Mouse (Mus musculus) neural tube, embryonic 12.5 days (tissue): ENCODE results near the gene Krtap1-4. TPM values are rescaled to one million over a fixed set of nuclear protein-coding genes. Genes with fewer than 3 reads are reported as not detected.
"Not testable (repeated sequence)": the region's sequence is repeated elsewhere in the genome, so short reads cannot be mapped to it uniquely, and the experiment has no call there.

Source experiments
- ATAC-seq: fragments of 200-750 bp; cut with Nextera tagmentation; 2 replicates; pipeline ENCODE4 v1.8.0; 2017; ENCODE audit warnings: low read depth, mild to moderate bottlenecking, moderate TSS enrichment, moderate library complexity; ENCODE audit not compliant: low FRiP score
- H3K27ac ChIP-seq: fragments of 300-500 bp; sonication (generic); 2 replicates; pipeline ENCODE4 v1.5.1; 2016
- H3K27me3 ChIP-seq: fragments of 300-500 bp; sonication (generic); replicated peaks from 2 replicates; pipeline ENCODE4 v1.6.1; 2016; ENCODE audit warnings: mild to moderate bottlenecking
- H3K36me3 ChIP-seq: fragments of 300-500 bp; sonication (generic); 2 replicates; pipeline ENCODE4 v1.6.1; 2016; ENCODE audit warnings: mild to moderate bottlenecking
- H3K4me1 ChIP-seq: fragments of 300-500 bp; sonication (generic); 2 replicates; pipeline ENCODE4 v1.6.1; 2016
- H3K4me2 ChIP-seq: fragments of 300-500 bp; sonication (generic); replicated peaks from 2 replicates; pipeline ENCODE4 v1.6.1; 2016; ENCODE audit warnings: mild to moderate bottlenecking
- H3K4me3 ChIP-seq: fragments of 300-500 bp; sonication (generic); 2 replicates; pipeline ENCODE4 v1.5.1; 2016
- H3K9ac ChIP-seq: fragments of 300-500 bp; sonication (generic); 2 replicates; pipeline ENCODE4 v1.6.1; 2016; ENCODE audit warnings: mild to moderate bottlenecking
- H3K9me3 ChIP-seq: fragments of 300-500 bp; sonication (generic); 2 replicates; pipeline ENCODE4 v1.6.1; 2016; ENCODE audit warnings: mild to moderate bottlenecking
- WGBS: fragments of 180-500 bp; shearing (Covaris S2); methylation state at CpG from one replicate; pipeline ENCODE4 v1.1.7; 2016; 5-methylcytosine and 5-hydroxymethylcytosine counted together
- polyA plus RNA-seq: library from polyadenylated mRNA; unstranded; fragments of >200 nt; fragmentation: Nextera tagmentation; extraction: Ambion mirVana; gene quantifications from 2 replicates; pipeline ENCODE4 v1.2.1, GENCODE M21; 2016

Gene Krtap1-4
- not detected in 2 replicates for polyA plus RNA-seq

DNA sequence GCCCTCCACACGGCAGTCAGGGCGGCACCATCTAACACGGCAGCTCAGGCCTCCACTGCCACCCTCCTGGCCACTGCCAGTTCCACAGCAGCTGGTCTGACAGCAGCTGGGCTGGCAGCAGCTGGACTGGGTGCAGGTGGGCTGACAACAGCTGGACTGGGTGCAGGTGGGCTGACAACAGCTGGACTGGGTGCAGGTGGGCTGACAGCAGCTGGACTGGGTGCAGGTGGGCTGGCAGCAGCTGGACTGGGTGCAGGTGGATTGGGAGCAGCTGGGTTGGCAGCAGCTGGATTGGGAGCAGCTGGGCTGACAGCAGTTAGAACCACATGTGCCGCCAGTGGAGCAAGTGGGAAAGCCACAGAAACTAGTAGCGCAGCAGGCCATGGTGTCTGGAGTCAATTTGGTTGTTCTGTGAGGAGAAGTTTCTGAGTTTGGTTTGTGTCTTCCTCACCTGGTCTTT lies at the start of gene Krtap1-4:
Gene Krtap1-4, minus strand, starts transcription at position 410 of the 460 bp plus-strand sequence.
- Histone ChIP-seq H3K9ac (no peak within 1 kb of the TSS), H3K27ac (no peak within 1 kb of the TSS), H3K36me3 (no peaks in the 10 kb centered on the region), H3K4me2 (no peak within 1 kb of the TSS), H3K27me3 (no peaks in the 10 kb centered on the region), H3K9me3 (no peaks in the 10 kb centered on the region), H3K4me1 (no peaks in the 10 kb centered on the region), H3K4me3 (no peak within 1 kb of the TSS)
- ATAC-seq: no peak
- WGBS: 69% methylated on average over 5 of the region's 5 CpGs

GRCm38 (mm10) chr11:99630890-99631289 lies 47.4 kb upstream of the Krtap1-4 start:
- no peaks in the 10 kb centered on the region for H3K27me3 ChIP-seq
- no peak overlapping the region for H3K27ac ChIP-seq
- 86% methylated on average over 3 of the region's 3 CpGs for WGBS
- no peaks in the 10 kb centered on the region for H3K4me1 ChIP-seq
- H3K36me3 ChIP-seq: no peaks in the 10 kb centered on the region
- no peak overlapping the region for H3K9ac ChIP-seq
- no peak for ATAC-seq
- no peaks in the 10 kb centered on the region for H3K9me3 ChIP-seq
- H3K4me3 ChIP-seq: no peak overlapping the region
- no peak overlapping the region for H3K4me2 ChIP-seq

DNA sequence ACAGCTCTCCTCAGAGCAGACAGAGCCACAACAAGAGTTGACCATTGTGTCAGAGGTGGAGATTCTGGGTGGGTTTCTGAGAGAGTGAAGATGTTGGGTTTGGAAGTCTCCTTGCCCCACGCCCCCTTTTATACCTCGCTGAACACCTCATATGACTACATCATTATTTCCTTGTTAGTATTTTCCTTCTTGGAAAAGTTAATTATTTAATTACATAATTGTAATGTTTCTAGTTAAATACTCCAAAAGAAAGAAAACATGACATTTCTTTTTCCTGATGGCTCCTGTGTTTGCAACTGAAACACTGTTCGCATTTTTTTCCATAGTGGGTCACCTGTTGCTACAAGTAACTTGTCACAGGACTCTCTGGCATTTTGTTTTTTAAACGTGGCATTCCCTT lies 44.7 kb upstream of the Krtap1-4 start, which contains the start of gene Krtap4-1:
Gene Krtap4-1, minus strand, starts transcription at position 101 of the 400 bp plus-strand sequence.
- no peak for ATAC-seq
- H3K4me2 ChIP-seq: no peak within 1 kb of the TSS
- H3K9ac ChIP-seq: no peak within 1 kb of the TSS
- H3K4me1 ChIP-seq: no peaks in the 10 kb centered on the region
- no peaks in the 10 kb centered on the region for H3K27me3 ChIP-seq
- no peak within 1 kb of the TSS for H3K4me3 ChIP-seq
- no peaks in the 10 kb centered on the region for H3K9me3 ChIP-seq
- WGBS: 88% methylated on average over 4 of the region's 4 CpGs
- no peaks in the 10 kb centered on the region for H3K36me3 ChIP-seq
- no peak within 1 kb of the TSS for H3K27ac ChIP-seq

- Histone ChIP-seq H3K36me3 (no peaks in the 10 kb centered on the region), H3K4me1 (no peaks in the 10 kb centered on the region), H3K9me3 (no peaks in the 10 kb centered on the region), H3K4me2 (no peak within 1 kb of the TSS), H3K9ac (no peak within 1 kb of the TSS), H3K27me3 (no peaks in the 10 kb centered on the region), H3K27ac (no peak within 1 kb of the TSS), H3K4me3 (no peak within 1 kb of the TSS)
- 97% methylated on average over 2 of the region's 2 CpGs for WGBS
- no peak for ATAC-seq
Observed at GRCm38 (mm10) chr11:99620335-99620734, 36.9 kb upstream of the Krtap1-4 start, which contains the start of gene Gm11562. Gene Gm11562, minus strand, starts transcription at chr11:99620435.

- Histone ChIP-seq H3K27me3 (no peaks in the 10 kb centered on the region), H3K4me3 (no peak within 1 kb of the TSS), H3K9me3 (no peaks in the 10 kb centered on the region), H3K27ac (no peak within 1 kb of the TSS), H3K4me1 (no peaks in the 10 kb centered on the region), H3K36me3 (no peaks in the 10 kb centered on the region), H3K9ac (no peak within 1 kb of the TSS), H3K4me2 (no peak within 1 kb of the TSS)
- ATAC-seq: no peak
- 85% methylated on average over 3 of the region's 3 CpGs for WGBS
Observed at GRCm38 (mm10) chr11:99614796-99615363, 31.4 kb upstream of the Krtap1-4 start, which contains the start of gene Krtap2-4. Gene Krtap2-4, minus strand, starts transcription at chr11:99614846.

- not testable (repeated sequence) for H3K9ac ChIP-seq, H3K4me1 ChIP-seq, H3K27me3 ChIP-seq, H3K36me3 ChIP-seq, H3K4me3 ChIP-seq, H3K27ac ChIP-seq, H3K9me3 ChIP-seq, H3K4me2 ChIP-seq, ATAC-seq
- WGBS: 73% methylated on average over 1 of the region's 2 CpGs
Observed at GRCm38 (mm10) chr11:99610089-99610488, 26.6 kb upstream of the Krtap1-4 start, which contains the start of gene Gm11937. Gene Gm11937, minus strand, starts transcription at chr11:99610189.

DNA sequence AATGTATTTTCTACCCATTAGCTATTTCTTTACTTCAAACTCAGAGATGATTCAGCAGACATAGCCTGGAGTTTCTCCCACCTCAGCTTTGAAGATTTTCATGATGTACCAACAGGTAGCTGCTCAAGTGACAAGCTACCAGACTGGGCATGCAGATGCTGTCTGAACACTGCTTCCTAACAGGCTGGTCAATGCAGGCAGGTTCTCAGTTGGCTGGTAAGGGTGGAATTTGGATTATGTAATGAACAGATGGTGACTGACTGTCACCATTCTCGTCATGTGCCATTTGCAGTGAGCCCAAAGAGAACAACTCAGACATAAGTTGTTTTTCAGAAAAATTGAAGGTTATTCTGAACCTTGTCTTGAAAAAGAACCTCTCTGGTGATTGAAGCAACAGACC lies 25.7 kb upstream of the Krtap1-4 start:
- Histone ChIP-seq H3K36me3 (no peaks in the 10 kb centered on the region), H3K4me3 (no peak overlapping the region), H3K27me3 (no peaks in the 10 kb centered on the region), H3K9me3 (no peaks in the 10 kb centered on the region), H3K4me2 (no peak overlapping the region), H3K9ac (no peak overlapping the region), H3K4me1 (no peaks in the 10 kb centered on the region), H3K27ac (no peak overlapping the region)
- no peak for ATAC-seq
- 69% methylated on average over 1 of the region's 1 CpGs for WGBS

DNA sequence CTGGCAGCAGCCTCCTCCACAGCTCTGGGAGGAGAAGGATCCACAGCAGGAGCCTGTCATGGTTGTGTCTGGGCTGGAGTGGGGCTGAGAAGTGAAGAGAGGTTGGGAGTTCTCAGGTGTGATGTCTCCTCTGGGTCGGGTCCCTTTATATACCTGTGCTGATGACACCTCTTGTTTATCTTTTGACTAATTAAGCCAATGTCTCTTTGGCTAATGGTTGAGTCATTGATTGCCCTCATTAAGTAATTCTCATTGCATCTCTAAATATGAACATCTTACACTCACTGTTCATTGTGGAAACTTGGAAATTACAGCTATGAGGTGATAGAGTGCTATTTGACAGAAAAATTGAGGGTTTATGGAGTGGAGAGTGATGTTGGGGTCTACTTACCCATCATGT lies 19.8 kb upstream of the Krtap1-4 start, which contains the start of gene Gm11938:
Gene Gm11938, minus strand, starts transcription at position 101 of the 400 bp plus-strand sequence.
- not testable (repeated sequence) for H3K27me3 ChIP-seq, H3K36me3 ChIP-seq, H3K4me2 ChIP-seq, ATAC-seq, H3K9ac ChIP-seq, H3K9me3 ChIP-seq, H3K4me3 ChIP-seq, H3K27ac ChIP-seq, H3K4me1 ChIP-seq
- WGBS: 61% methylated on average over 1 of the region's 1 CpGs

- not testable (repeated sequence) for H3K9ac ChIP-seq, H3K36me3 ChIP-seq, H3K4me2 ChIP-seq, H3K27me3 ChIP-seq, H3K9me3 ChIP-seq, H3K27ac ChIP-seq, H3K4me3 ChIP-seq, H3K4me1 ChIP-seq, ATAC-seq
- 77% methylated on average over 6 of the region's 6 CpGs for WGBS
Observed at GRCm38 (mm10) chr11:99597742-99598141, 14.3 kb upstream of the Krtap1-4 start, which contains the start of gene Krtap9-3. Gene Krtap9-3, minus strand, starts transcription at chr11:99598105.

GRCm38 (mm10) chr11:99590981-99591380 lies 7.5 kb upstream of the Krtap1-4 start, which contains the start of gene Krtap1-3:
Gene Krtap1-3, minus strand, starts transcription at chr11:99591339.
- Histone ChIP-seq H3K4me3 (no peak within 1 kb of the TSS), H3K9ac (no peak within 1 kb of the TSS), H3K36me3 (no peaks in the 10 kb centered on the region), H3K27ac (no peak within 1 kb of the TSS), H3K27me3 (no peaks in the 10 kb centered on the region), H3K4me2 (no peak within 1 kb of the TSS), H3K4me1 (no peaks in the 10 kb centered on the region), H3K9me3 (no peaks in the 10 kb centered on the region)
- no peak for ATAC-seq
- 90% methylated on average over 6 of the region's 6 CpGs for WGBS

GRCm38 (mm10) chr11:99585096-99585495 lies 1.6 kb upstream of the Krtap1-4 start:
- no peaks in the 10 kb centered on the region for H3K9me3 ChIP-seq
- H3K27me3 ChIP-seq: no peaks in the 10 kb centered on the region
- H3K9ac ChIP-seq: no peak overlapping the region
- no peak for ATAC-seq
- no peak overlapping the region for H3K4me3 ChIP-seq
- no peak overlapping the region for H3K4me2 ChIP-seq
- no peaks in the 10 kb centered on the region for H3K36me3 ChIP-seq
- H3K27ac ChIP-seq: no peak overlapping the region
- no peaks in the 10 kb centered on the region for H3K4me1 ChIP-seq
- WGBS: 92% methylated on average over 7 of the region's 7 CpGs

GRCm38 (mm10) chr11:99581564-99581963 lies 1.9 kb downstream of the Krtap1-4 start:
- H3K4me2 ChIP-seq: no peak overlapping the region
- H3K27me3 ChIP-seq: no peaks in the 10 kb centered on the region
- H3K9me3 ChIP-seq: no peaks in the 10 kb centered on the region
- no peak for ATAC-seq
- H3K4me3 ChIP-seq: no peak overlapping the region
- H3K9ac ChIP-seq: no peak overlapping the region
- no peaks in the 10 kb centered on the region for H3K4me1 ChIP-seq
- no peak overlapping the region for H3K27ac ChIP-seq
- H3K36me3 ChIP-seq: no peaks in the 10 kb centered on the region
- WGBS: 88% methylated on average over 6 of the region's 6 CpGs

DNA sequence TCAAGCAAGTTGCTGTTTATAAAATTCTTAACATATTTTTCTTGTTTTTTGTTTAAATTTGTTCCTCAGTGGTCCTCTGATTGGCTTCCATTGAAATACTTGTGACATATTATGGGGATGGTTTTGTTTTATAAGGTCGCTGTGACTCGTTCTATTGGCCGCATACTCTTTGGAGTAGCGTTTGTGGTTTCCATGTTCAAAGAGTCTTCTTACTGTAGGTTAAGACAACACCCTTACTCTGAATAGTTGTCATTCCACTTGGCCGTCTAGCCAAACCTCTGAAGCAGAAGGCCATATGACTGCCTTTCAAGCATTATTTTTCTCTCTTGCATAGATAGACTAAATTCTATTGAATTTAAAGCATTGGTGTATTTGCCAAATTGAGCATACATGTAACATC lies 2.4 kb downstream of the Krtap1-4 start:
- 90% methylated on average over 5 of the region's 5 CpGs for WGBS
- no peaks in the 10 kb centered on the region for H3K27me3 ChIP-seq
- H3K4me1 ChIP-seq: no peaks in the 10 kb centered on the region
- H3K4me3 ChIP-seq: no peak overlapping the region
- no peak for ATAC-seq
- H3K9me3 ChIP-seq: no peaks in the 10 kb centered on the region
- H3K36me3 ChIP-seq: no peaks in the 10 kb centered on the region
- H3K27ac ChIP-seq: no peak overlapping the region
- no peak overlapping the region for H3K4me2 ChIP-seq
- H3K9ac ChIP-seq: no peak overlapping the region
